Mouse (Mus musculus): Measurements from ENCODE around the gene Timm10b. TPM values are rescaled to one million over a fixed set of nuclear protein-coding genes. Genes with fewer than 3 reads are reported as not detected.

The Timm10b gene
- total and polyA plus RNA-seq, 3 experiments = 86.2 to 103 (median 99.3) TPM

DNA sequence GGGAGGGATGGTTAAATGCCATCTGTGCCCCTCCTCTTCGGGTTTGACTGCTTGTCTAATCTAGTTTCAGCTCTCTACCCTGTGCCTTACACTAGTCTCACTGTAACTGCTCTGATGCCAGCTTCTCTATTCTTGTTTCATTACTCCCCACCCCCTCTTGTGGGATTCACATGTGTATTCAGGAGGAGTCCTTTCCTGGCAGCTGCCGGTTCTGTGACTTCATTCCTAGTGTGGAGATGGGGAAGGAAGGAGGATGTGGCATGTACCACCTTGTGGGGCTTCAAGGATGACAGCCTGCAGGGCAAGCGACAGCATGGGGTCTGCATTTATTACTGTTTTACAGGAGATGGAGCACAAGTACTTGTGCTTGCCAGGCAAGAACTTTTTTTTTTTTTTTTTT is 2.1 kb downstream of the Timm10b start:
- peaks cover 17% of the 10 kb centered on the region; the same call in 1 of the 2 replicates for H3K79me2 ChIP-seq (replicated peaks; ENCODE audit: control insufficient read depth, extremely low read depth, insufficient read depth, poor library complexity, severe bottlenecking)
- TF ChIP-seq POLR2A (IDR thresholded peaks at IDR 0.05; ENCODE audit: low read depth, low read length) (no peak), ZMIZ1 (IDR thresholded peaks at IDR 0.05; ENCODE audit: low read depth, low read length) (no peak), MAZ (IDR thresholded peaks at IDR 0.05; ENCODE audit: low read depth, low read length) (no peak), NRF1 (IDR thresholded peaks at IDR 0.05; ENCODE audit: low read depth, low read length) (no peak), CHD1 (IDR thresholded peaks at IDR 0.05; ENCODE audit: low read depth, low read length) (no peak), ZC3H11A (IDR thresholded peaks at IDR 0.05; ENCODE audit: low read depth, low read length) (no peak), JUND (conservative IDR thresholded peaks at IDR 0.05; ENCODE audit: low read depth, low read length) (no peak), E2F4 (IDR thresholded peaks at IDR 0.05; ENCODE audit: insufficient replicate concordance, low read depth, low read length) (no peak), EP300 (IDR thresholded peaks at IDR 0.05; ENCODE audit: low read length) (no peak)
- peaks cover 8 to 67% of the 10 kb centered on the region in 2 experiments for H3K36me3 ChIP-seq (replicated peaks in 1 of 2; ENCODE audit: control insufficient read depth in 1 of 2, insufficient read depth in 1 of 2, low read length in 1 of 2)
- peaks cover 7 to 39% of the 10 kb centered on the region in 2 experiments; a peak in 3 of 4 replicates for H3K4me1 ChIP-seq (ENCODE audit: control insufficient read depth in 1 of 2, insufficient read depth in 2 of 2)
- DNase-seq (ENCODE audit: extremely low read depth) = no peak
- H3K9me3 ChIP-seq (replicated peaks; ENCODE audit: low read length) = no peaks in the 10 kb centered on the region
- dilution Hi-C loops (cut with MboI; ENCODE audit: extremely low pct_ligation_motif_present, extremely low pct_unique_long_range_greater_than_20kb, low sequenced_read_pairs) (no loop called here), in situ Hi-C loops (cut with MboI; ENCODE audit: low pct_ligation_motif_present, low pct_unique_long_range_greater_than_20kb, low sequenced_read_pairs) (loop anchor here (10.0 kb wide), 1 partner anchor 163 kb away; no protein-coding TSS in a partner anchor)
- H3K4me3 ChIP-seq (replicated peaks in 1 of 3; ENCODE audit: low read depth in 2 of 3, low read length in 2 of 3, poor library complexity in 1 of 3) = no peak overlapping the region
- no peak overlapping the region for H3K27ac ChIP-seq (ENCODE audit: insufficient read depth, low read depth)
- peak overlapping the region; percentile 82; the same call in 1 of the 2 replicates for H3K4me2 ChIP-seq (ENCODE audit: insufficient read depth, low read depth, poor library complexity, severe bottlenecking)
- H3K9ac ChIP-seq (ENCODE audit: insufficient read depth, low read depth) = no peak overlapping the region
- H3K27me3 ChIP-seq (replicated peaks) = no peaks in the 10 kb centered on the region

DNA sequence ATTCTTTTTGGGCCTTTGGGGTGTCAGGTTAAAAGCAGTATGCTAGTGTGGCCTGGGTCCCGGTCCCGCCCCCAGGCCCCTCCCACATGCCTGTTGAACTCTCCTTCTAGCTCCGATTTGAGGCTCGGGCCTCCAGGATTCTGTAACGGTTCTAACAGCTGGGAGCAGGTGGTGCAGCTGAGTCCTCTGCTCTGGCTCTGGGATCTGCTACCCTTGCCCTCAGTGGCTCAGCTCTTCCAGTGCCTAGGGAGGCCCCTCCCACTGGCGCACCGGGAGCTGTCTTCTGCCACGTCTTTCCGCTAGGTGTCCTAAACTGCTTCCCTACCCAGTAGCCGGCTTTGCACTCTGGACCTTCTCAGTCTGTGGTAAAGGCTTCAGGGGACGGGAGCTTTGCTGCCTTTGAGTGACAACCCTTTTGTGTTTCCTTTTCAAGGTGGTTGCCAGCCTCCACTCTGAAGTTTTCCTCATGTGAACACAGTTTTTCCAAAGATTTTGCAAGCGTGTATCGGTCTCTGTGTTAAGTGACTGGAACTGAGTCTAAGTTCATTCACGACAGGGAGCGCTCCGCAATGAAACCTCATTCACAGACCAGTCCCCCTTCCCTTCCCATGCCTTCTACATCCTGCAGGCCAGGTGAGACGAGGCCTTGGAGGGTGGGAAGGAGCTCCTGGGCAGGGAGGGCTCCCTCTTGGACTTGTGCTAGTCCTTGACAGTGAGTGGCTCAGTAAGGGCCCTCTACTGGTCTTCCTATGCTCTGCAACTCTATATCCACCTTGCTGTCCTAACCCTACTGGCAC is 11.0 kb downstream of the Timm10b start, which contains the start of gene Dnhd1:
Dnhd1 (plus strand) TSS at position 189 of the 797 bp plus-strand sequence.
- no peaks in the 10 kb centered on the region for H3K79me2 ChIP-seq (replicated peaks; ENCODE audit: control insufficient read depth, extremely low read depth, insufficient read depth, poor library complexity, severe bottlenecking)
- H3K4me2 ChIP-seq (ENCODE audit: insufficient read depth, low read depth, poor library complexity, severe bottlenecking) = peak within 1 kb of the TSS; percentile 95
- no peak within 1 kb of the TSS for H3K27ac ChIP-seq (ENCODE audit: insufficient read depth, low read depth)
- in situ Hi-C loops (cut with MboI; ENCODE audit: low pct_ligation_motif_present, low pct_unique_long_range_greater_than_20kb, low sequenced_read_pairs) = no loop called here
- TF ChIP-seq SMC3 (IDR thresholded peaks at IDR 0.05; ENCODE audit: low read depth, low read length) (peak; percentile 47), TCF12 (IDR thresholded peaks at IDR 0.05; ENCODE audit: low read depth, low read length) (no peak), RAD21 (IDR thresholded peaks at IDR 0.05; ENCODE audit: low read depth, low read length) (peak; percentile 25), EP300 (IDR thresholded peaks at IDR 0.05; ENCODE audit: low read length) (no peak), MAZ (IDR thresholded peaks at IDR 0.05; ENCODE audit: low read depth, low read length) (0 out of 2 replicates have a peak, but pooled peaks have one; percentile 41), ZNF384 (IDR thresholded peaks at IDR 0.05; ENCODE audit: low read depth, low read length) (no peak), USF1 (IDR thresholded peaks at IDR 0.05; ENCODE audit: low read depth, low read length) (no peak), GABPA (IDR thresholded peaks at IDR 0.05; ENCODE audit: insufficient replicate concordance, low read depth, low read length) (no peak), USF2 (conservative IDR thresholded peaks at IDR 0.05; ENCODE audit: low read depth, low read length) (no peak), CTCF (conservative IDR thresholded peaks at IDR 0.05 in 1 of 2, IDR thresholded peaks at IDR 0.05 in 1 of 2; ENCODE audit: low read depth in 2 of 2, low read length in 2 of 2) (peak; percentile 15 to 74; a peak in 3 of 4 replicates)
- H3K9me3 ChIP-seq (replicated peaks; ENCODE audit: low read length) = no peaks in the 10 kb centered on the region
- no peaks in the 10 kb centered on the region; a peak in 1 of 4 replicates for H3K4me1 ChIP-seq (ENCODE audit: control insufficient read depth in 1 of 2, insufficient read depth in 2 of 2)
- peak within 1 kb of the TSS; percentile 61; the same call in 1 of the 2 replicates for H3K9ac ChIP-seq (ENCODE audit: insufficient read depth, low read depth)
- H3K4me3 ChIP-seq (replicated peaks in 1 of 3; ENCODE audit: low read depth in 2 of 3, low read length in 2 of 3, poor library complexity in 1 of 3) = peak within 1 kb of the TSS; percentile 36 to 65 (median 42)
- no peaks in the 10 kb centered on the region for H3K27me3 ChIP-seq (replicated peaks)
- peaks cover 0 to 19% of the 10 kb centered on the region in 2 experiments for H3K36me3 ChIP-seq (replicated peaks in 1 of 2; ENCODE audit: control insufficient read depth in 1 of 2, insufficient read depth in 1 of 2, low read length in 1 of 2)
- dilution Hi-C loops (cut with MboI; ENCODE audit: extremely low pct_ligation_motif_present, extremely low pct_unique_long_range_greater_than_20kb, low sequenced_read_pairs) = no loop called here
- peak; percentile 70 for DNase-seq (ENCODE audit: extremely low read depth)
